Mouse (Mus musculus) pancreas, adult 10 weeks (tissue): ENCODE results near the gene Satl1. TPM values are rescaled to one million over a fixed set of nuclear protein-coding genes. Genes with fewer than 3 reads are reported as not detected.

ENCODE experiments used
- polyA plus RNA-seq: library from polyadenylated mRNA; stranded (reverse); fragments of 350-450 nt; fragmentation: Illumina TruSeq; extraction: RNeasy Lipid Tissue Mini Kit (QIAGEN cat#74804); gene quantifications from one replicate; pipeline ENCODE4 v1.2.3, GENCODE M21; 2015; ENCODE audit warnings: low read depth, low replicate concordance; ENCODE audit not compliant: insufficient read depth

Satl1 gene
- not detected for polyA plus RNA-seq

DNA sequence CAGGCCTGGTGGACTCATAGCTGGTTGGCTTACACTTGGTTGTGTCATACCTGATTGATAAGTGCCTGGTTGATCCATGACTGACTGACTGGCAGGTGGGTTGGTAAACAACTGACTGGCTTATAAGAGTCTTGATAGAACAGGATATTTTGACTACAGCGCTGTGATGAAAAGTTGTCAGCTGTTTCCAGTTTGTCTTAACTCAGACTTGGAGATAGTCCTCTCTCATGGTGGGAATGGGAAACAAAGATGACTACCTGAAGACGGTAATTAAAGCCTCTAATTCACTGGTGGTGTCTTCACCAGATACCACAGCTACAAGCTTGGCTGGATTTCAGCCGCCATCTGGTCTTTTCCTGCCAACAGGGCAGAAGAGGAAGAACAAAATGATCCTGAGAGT lies at the start of gene Satl1:
TSS of gene Satl1 (minus strand) at position 101 of the 400 bp plus-strand sequence.

Other genes with a start within 250 kb of the Satl1 start
- not detected for gene 4933403O08Rik, start 167.7 kb downstream of the Satl1 start, polyA plus RNA-seq
- 3.8 TPM for gene Apool, start 95.4 kb downstream of the Satl1 start, polyA plus RNA-seq
- not detected for gene 2010106E10Rik, start 88.5 kb upstream of the Satl1 start, polyA plus RNA-seq
- gene Zfp711, start 193.7 kb upstream of the Satl1 start, polyA plus RNA-seq: 0.24 TPM